Mouse (Mus musculus): ENCODE data around the gene Hoxa4. TPM values are rescaled to one million over a fixed set of nuclear protein-coding genes. Genes with fewer than 3 reads are reported as not detected.

The Hoxa4 gene
- 5.7 and 5.8 TPM in 2 replicates for polyA plus RNA-seq (2015; fragmentation: Nextera tagmentation; extraction: Ambion mirVana)

DNA sequence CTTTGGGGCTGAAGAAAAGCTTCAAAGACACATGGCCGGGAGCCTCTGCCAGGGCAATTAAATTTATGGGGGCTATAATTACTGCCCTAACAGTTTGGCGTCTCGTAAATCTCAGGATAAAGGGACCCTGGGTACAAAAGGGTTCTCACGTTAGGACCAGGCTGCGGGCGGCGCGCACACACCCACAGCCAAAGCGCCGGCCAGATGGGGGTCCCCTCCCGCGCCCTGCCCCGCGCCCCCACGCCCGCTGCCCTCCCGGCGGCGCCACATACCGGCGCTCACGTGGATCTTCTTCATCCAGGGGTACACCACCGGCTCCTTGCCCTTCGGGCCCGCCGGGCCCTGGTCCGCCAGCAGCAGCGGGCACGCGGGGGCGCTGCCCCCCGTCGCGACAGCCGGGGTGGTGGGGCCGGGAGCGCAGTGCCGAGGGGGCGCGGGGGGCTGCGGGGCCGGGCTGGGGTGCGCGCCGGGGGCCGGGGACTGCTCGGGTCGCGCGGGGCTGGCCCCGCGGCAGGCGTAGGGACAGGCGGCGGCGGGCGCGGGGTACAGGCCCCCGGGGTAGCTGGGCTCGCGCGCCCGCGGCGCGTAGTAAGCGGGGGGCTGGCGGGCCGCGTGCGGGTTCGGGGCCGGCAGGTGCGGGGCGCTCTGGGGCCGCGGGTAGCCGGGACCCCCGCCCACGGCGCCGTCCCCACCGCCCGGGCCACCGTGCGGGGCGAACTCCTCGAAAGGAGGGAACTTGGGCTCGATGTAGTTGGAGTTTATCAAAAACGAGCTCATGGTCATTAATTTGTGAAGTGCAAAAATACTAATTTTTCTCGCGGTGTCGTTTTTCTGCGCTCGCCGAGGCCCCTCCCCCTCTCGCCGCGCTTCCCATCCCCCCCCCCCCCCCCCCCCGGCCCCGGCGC, at the start of gene Hoxa4:
Hoxa4 (minus strand) TSS at position 848 of the 905 bp plus-strand sequence.
- Histone ChIP-seq H3K27ac (replicated peaks) (peak within 1 kb of the TSS; percentile 100), H3K27me3 (no peaks in the 10 kb centered on the region), H3K4me2 (peak within 1 kb of the TSS; percentile 97), H3K9me3 (no peaks in the 10 kb centered on the region), H3K36me3 (peaks cover 17% of the 10 kb centered on the region), H3K4me1 (replicated peaks) (peaks cover 96% of the 10 kb centered on the region), H3K4me3 (peak within 1 kb of the TSS; percentile 65), H3K9ac (peak within 1 kb of the TSS; percentile 96)
- under 1% methylated on average over 73 of the region's 102 CpGs for WGBS
- ATAC-seq (ENCODE audit: low read depth), result peak; percentile 81

DNA sequence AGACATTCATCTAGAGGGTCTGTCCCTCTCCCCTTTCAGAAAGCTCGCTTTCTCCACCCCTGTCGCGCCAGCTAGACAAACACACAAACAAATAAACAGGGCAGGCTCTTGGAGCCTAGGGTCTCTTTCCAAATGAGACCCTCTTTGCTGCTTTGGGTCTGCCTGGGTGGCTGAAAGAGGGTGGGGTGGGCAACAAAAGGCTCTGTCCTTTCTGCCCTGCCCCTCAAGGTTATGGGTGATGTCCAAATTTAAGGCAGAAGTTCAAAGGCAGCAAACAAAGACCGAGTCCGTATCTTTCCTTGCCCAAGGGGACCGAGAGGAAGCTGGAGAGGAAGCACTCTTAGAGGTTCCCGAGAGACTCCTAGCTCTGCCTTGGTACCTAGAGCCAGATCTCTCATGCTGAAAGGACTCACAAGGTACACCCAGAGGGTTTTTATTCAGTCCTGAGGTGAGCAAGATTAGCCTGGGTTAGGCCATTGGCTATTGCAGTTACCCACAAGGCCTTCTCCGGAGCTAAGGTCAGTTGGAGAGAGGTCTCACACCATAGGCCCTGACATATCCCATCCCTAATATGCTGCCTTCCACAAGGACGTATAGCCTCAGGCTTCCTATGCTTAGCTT, 49.6 kb upstream of the Hoxa4 start:
- WGBS, result 6% methylated on average over 9 of the region's 9 CpGs

DNA sequence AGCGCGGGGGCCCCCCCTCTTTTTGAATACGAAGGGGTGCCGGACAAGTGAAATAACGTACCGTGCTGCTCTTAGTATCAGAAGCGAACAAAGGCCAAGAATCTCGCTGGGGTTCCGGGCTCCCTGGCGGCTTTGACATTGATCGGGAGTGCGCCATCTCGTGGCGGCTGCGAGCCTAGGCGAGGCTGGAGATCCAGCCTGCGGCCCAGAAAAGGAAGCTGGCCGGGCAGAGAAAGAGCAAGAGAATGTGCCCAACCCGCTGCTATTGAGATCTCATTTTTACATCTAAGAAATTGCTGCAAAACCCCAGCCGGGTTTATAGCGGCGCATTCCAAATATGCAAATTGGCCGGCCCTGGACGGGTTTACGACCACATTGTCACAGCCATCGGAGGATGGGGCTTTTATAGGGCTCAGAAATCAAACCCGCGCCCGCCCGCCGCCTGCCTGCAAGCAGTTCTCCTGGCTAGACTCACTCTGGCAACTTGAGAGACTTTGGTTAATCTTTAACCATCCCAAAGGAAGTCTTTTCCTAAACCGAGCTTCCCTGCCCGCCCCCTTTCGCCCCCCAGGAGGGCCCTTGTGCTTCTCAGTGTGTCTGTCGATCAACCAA, 48.9 kb upstream of the Hoxa4 start, which contains the start of gene Hoxa10:
Hoxa10 (minus strand) TSS at position 466 of the 612 bp plus-strand sequence.
- Histone ChIP-seq H3K4me1 (replicated peaks) (peaks cover 24% of the 10 kb centered on the region), H3K9me3 (no peaks in the 10 kb centered on the region), H3K27ac (replicated peaks) (peak within 1 kb of the TSS; percentile 93), H3K4me3 (peak within 1 kb of the TSS; percentile 59), H3K36me3 (no peaks in the 10 kb centered on the region), H3K27me3 (peaks cover 86% of the 10 kb centered on the region), H3K4me2 (peak within 1 kb of the TSS; percentile 97), H3K9ac (peak within 1 kb of the TSS; percentile 97)
- WGBS, result under 1% methylated on average over 35 of the region's 35 CpGs
- peak; percentile 61 for ATAC-seq (ENCODE audit: low read depth)

More for the DNA sequence above, 49.6 kb upstream of the Hoxa4 start:
- Histone ChIP-seq H3K27ac (replicated peaks) (peak overlapping the region; percentile 93), H3K27me3 (peaks cover 86% of the 10 kb centered on the region), H3K4me3 (peak overlapping the region; percentile 59), H3K36me3 (no peaks in the 10 kb centered on the region), H3K9ac (peak overlapping the region; percentile 97), H3K4me1 (replicated peaks) (peaks cover 18% of the 10 kb centered on the region), H3K4me2 (peak overlapping the region; percentile 97), H3K9me3 (no peaks in the 10 kb centered on the region)
- no peak for ATAC-seq (ENCODE audit: low read depth)

DNA sequence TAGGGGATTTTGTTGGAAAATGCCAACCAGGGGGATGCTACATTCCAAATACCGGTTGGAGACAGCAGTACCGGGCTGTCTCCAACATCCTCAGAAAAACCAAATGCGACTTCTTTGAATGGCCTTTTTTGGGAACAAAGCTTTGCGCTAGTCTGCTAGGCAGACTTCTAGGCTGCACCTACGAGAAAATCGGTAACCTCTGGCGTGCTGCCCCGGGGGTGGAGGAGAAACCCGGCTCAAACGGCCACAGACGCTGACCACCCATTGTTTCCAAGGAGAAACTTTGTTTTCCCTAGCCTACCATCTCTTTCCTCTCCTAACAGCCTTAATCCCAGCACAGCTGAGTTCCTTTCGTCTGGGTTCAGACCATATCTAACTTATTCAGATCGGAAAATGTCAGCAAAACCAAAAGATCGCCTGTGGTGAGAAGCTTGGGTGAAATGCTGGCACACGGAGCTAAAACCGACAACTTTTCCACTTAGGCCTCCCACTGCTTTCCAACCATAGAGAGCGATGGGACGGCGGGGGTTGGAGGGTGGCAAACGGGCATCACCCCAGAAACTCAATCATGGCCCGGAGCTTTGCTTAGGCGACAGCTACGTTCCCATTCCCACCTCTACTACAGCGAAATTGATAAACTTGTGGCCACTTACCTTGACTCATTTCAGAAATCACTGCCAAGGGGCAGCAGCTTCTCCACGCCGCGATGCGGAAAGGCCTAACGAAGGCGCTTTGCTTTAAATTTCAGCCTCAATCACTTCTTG, 48.3 kb upstream of the Hoxa4 start:
- peak overlapping the region; percentile 59 for H3K4me3 ChIP-seq
- no peaks in the 10 kb centered on the region for H3K9me3 ChIP-seq
- no peaks in the 10 kb centered on the region for H3K36me3 ChIP-seq
- no peak for ATAC-seq (ENCODE audit: low read depth)
- H3K9ac ChIP-seq, result peak overlapping the region; percentile 97
- peak overlapping the region; percentile 97 for H3K4me2 ChIP-seq
- H3K4me1 ChIP-seq (replicated peaks), result peaks cover 29% of the 10 kb centered on the region
- H3K27me3 ChIP-seq, result peaks cover 82% of the 10 kb centered on the region
- H3K27ac ChIP-seq (replicated peaks), result peak overlapping the region; percentile 93
- WGBS, result 1% methylated on average over 30 of the region's 30 CpGs

DNA sequence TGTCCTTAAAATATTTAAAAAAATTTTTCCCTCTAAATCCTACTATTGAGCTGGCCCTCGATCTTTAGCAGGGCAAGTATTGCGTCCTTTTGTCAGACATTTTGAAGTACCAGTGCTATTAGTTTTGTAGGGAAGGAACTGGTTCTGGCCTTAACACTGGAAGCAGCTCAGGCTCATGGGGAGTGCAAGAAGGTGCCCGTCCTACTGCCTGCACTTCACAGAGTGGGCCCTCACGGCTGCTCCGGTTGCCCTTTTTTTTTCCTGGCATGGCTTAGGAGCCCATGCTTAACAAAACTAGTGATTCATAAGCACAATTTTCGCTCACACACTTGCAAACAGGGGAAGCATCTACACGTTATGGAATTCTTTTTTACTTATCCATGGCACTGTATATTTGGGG, 47.4 kb upstream of the Hoxa4 start:
- Histone ChIP-seq H3K36me3 (no peaks in the 10 kb centered on the region), H3K4me1 (replicated peaks) (peaks cover 29% of the 10 kb centered on the region), H3K9me3 (no peaks in the 10 kb centered on the region), H3K27ac (replicated peaks) (peak overlapping the region; percentile 64), H3K9ac (peak overlapping the region; percentile 97), H3K27me3 (peaks cover 74% of the 10 kb centered on the region), H3K4me2 (peak overlapping the region; percentile 97), H3K4me3 (peak overlapping the region; percentile 59)
- no peak for ATAC-seq (ENCODE audit: low read depth)
- WGBS, result 1% methylated on average over 7 of the region's 7 CpGs

DNA sequence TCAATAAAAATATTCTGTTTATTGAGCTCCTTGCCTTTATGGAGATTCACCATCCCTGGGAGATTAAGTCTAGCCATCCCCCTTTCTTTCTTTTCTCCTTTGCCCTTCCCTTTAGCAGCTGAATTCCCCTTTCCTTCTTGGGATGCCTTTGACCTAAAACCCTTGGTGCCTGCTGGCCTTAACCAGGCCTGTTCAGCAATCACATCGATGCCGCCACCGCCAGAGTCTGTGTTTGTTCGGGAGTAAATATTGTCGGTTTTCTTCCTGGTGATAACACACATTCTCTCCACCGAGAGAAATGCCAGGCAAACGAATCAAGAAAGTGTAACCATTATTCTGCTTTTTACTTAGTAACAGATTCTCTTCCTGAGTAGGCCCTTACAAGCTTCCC, 46.6 kb upstream of the Hoxa4 start:
- H3K27ac ChIP-seq (replicated peaks), result peak overlapping the region; percentile 73
- peak overlapping the region; percentile 97 for H3K9ac ChIP-seq
- no peak for ATAC-seq (ENCODE audit: low read depth)
- peak overlapping the region; percentile 59 for H3K4me3 ChIP-seq
- H3K36me3 ChIP-seq, result no peaks in the 10 kb centered on the region
- H3K4me1 ChIP-seq (replicated peaks), result peaks cover 29% of the 10 kb centered on the region
- WGBS, result 7% methylated on average over 7 of the region's 7 CpGs
- H3K4me2 ChIP-seq, result peak overlapping the region; percentile 97
- H3K27me3 ChIP-seq, result peaks cover 71% of the 10 kb centered on the region
- H3K9me3 ChIP-seq, result no peaks in the 10 kb centered on the region

DNA sequence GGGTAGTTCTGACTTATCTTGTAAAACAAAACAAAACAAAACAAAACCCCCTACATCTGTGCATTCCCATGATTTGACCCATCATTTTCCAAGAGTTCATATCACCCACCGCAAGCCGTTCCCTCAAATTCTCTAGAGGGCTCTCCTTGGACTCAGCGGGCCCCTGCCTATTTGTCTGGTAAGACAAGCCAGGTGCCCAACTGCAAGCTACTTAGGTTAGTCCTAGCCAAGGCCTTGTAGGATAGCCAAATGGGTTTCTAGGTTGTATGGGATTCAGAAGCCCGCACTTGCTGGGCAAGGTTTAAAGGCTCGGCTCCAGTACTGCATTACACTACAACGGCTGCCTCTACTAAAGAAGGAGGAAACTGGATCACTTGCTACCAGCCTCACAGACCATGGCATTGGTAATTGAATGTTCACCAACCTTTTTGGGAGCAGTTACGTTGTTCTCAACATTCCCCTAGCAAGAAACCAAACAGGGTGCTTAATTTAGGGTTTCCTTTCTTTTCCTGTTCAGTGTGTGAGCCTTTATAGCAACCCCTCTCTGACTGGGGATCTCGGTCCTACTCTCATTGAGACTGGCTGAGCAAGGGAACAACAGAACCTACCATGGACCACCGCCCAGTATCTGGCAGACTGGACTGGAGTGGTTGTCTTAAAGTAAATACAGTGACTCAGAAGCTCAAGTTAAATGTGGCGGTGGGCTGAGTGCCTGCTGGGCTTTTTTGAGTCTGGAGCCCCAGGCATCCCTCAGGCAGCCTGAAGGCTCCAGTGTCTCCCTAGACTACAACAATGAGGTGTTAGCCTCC, 46.0 kb upstream of the Hoxa4 start:
- no peaks in the 10 kb centered on the region for H3K9me3 ChIP-seq
- H3K4me2 ChIP-seq, result peak overlapping the region; percentile 97
- peak overlapping the region; percentile 59 for H3K4me3 ChIP-seq
- H3K36me3 ChIP-seq, result no peaks in the 10 kb centered on the region
- H3K27me3 ChIP-seq, result peaks cover 71% of the 10 kb centered on the region
- peak overlapping the region; percentile 96 for H3K27ac ChIP-seq (replicated peaks)
- peak overlapping the region; percentile 97 for H3K9ac ChIP-seq
- ATAC-seq (ENCODE audit: low read depth), result no peak
- peaks cover 29% of the 10 kb centered on the region for H3K4me1 ChIP-seq (replicated peaks)
- 8% methylated on average over 10 of the region's 10 CpGs for WGBS

DNA sequence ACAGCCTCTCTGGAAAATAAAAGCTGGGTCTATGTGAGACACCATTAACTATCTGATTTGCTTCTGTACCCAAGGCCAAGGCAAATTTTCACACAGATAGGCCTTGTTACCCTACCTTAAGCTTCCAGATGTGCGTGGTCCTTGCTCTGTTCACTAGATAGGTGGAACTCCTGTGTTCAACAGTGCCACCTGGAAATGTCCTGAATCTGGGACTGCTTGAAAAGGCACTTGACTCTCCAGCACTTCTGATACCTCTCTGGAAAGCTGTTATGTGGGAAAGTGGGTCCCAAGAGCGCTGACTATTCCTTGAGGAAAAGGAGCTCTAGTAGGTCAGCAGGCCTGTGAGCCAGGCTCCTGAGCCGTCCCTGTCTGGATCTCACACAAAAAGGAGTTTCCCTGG, 45.3 kb upstream of the Hoxa4 start:
- peak overlapping the region; percentile 96 for H3K27ac ChIP-seq (replicated peaks)
- peaks cover 29% of the 10 kb centered on the region for H3K4me1 ChIP-seq (replicated peaks)
- H3K36me3 ChIP-seq, result no peaks in the 10 kb centered on the region
- 22% methylated on average over 3 of the region's 3 CpGs for WGBS
- ATAC-seq (ENCODE audit: low read depth), result no peak
- H3K27me3 ChIP-seq, result peaks cover 64% of the 10 kb centered on the region
- H3K4me3 ChIP-seq, result peak overlapping the region; percentile 59
- peak overlapping the region; percentile 97 for H3K4me2 ChIP-seq
- H3K9ac ChIP-seq, result peak overlapping the region; percentile 97
- no peaks in the 10 kb centered on the region for H3K9me3 ChIP-seq

DNA sequence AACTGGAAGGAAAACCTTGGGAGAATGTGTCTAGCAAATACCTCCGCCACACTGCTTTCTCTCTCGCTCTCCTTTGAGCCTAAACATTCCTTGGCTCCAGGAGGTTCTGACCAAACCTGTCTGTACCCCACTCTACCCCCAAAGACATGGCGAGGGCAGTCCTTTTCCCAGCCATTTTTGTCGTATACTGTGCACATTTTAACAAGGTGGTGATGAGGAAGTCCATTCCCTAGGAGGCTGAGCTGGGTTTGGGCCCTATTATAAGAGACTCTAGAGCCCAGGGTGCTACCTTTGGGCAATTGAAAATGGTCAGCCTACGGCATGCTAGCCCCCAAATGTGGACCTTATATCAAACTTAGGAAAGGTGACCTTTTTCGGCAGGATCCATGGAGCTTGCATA, 44.3 kb upstream of the Hoxa4 start:
- H3K4me2 ChIP-seq, result peak overlapping the region; percentile 97
- no peaks in the 10 kb centered on the region for H3K36me3 ChIP-seq
- 34% methylated on average over 6 of the region's 6 CpGs for WGBS
- H3K27ac ChIP-seq (replicated peaks), result peak overlapping the region; percentile 96
- peaks cover 24% of the 10 kb centered on the region for H3K4me1 ChIP-seq (replicated peaks)
- ATAC-seq (ENCODE audit: low read depth), result no peak
- H3K9me3 ChIP-seq, result no peaks in the 10 kb centered on the region
- H3K27me3 ChIP-seq, result peaks cover 55% of the 10 kb centered on the region
- H3K4me3 ChIP-seq, result peak overlapping the region; percentile 59
- H3K9ac ChIP-seq, result peak overlapping the region; percentile 97

DNA sequence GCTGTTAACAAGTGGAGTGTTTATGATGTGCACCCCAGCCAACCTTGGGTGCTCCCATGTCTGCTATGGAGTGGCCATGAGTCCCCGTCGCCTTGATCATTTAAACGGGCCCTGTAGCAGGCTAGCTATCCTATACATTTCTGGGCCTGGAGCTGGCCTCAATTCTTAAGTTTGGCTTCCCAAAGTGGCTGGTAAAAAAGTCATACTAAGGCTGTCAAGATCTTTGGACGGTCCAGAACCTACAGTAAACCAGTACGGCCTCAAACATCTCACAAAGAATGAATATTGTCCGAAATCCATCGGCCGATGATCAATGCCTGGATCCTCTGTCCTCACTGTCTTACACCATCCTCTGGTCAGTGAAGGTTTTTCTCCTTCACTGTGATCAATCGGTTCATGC, 43.7 kb upstream of the Hoxa4 start:
- WGBS, result 26% methylated on average over 9 of the region's 9 CpGs
- H3K4me3 ChIP-seq, result peak overlapping the region; percentile 59
- H3K27me3 ChIP-seq, result peaks cover 49% of the 10 kb centered on the region
- H3K9ac ChIP-seq, result peak overlapping the region; percentile 97
- H3K9me3 ChIP-seq, result no peaks in the 10 kb centered on the region
- peak; percentile 16; the same call in 1 of the 2 replicates for ATAC-seq (ENCODE audit: low read depth)
- H3K36me3 ChIP-seq, result no peaks in the 10 kb centered on the region
- peak overlapping the region; percentile 97 for H3K4me2 ChIP-seq
- H3K27ac ChIP-seq (replicated peaks), result peak overlapping the region; percentile 96
- peaks cover 19% of the 10 kb centered on the region for H3K4me1 ChIP-seq (replicated peaks)
